Mouse (Mus musculus) hindbrain, embryonic 12.5 days (tissue): Measurements from ENCODE around the gene Mamld1. TPM values are rescaled to one million over a fixed set of nuclear protein-coding genes. Genes with fewer than 3 reads are reported as not detected.

Experiments
- ATAC-seq: fragments of 200-750 bp; cut with Nextera tagmentation; 2 replicates; pipeline ENCODE4 v1.8.0; 2017; ENCODE audit warnings: moderate TSS enrichment; ENCODE audit not compliant: low FRiP score
- H3K27ac ChIP-seq: fragments of 300-500 bp; sonication (generic); 2 replicates; pipeline ENCODE4 v1.5.1; 2016; ENCODE audit warnings: mild to moderate bottlenecking
- H3K27me3 ChIP-seq: fragments of 300-500 bp; sonication (generic); 2 replicates; pipeline ENCODE4 v1.6.1; 2016; ENCODE audit warnings: mild to moderate bottlenecking
- H3K36me3 ChIP-seq: fragments of 300-500 bp; sonication (generic); 2 replicates; pipeline ENCODE4 v1.6.1; 2016; ENCODE audit warnings: mild to moderate bottlenecking
- H3K4me1 ChIP-seq: fragments of 300-500 bp; sonication (generic); 2 replicates; pipeline ENCODE4 v1.6.1; 2016
- H3K4me2 ChIP-seq: fragments of 300-500 bp; sonication (generic); replicated peaks from 2 replicates; pipeline ENCODE4 v1.6.1; 2016; ENCODE audit warnings: mild to moderate bottlenecking
- H3K4me3 ChIP-seq: fragments of 300-500 bp; sonication (generic); 2 replicates; pipeline ENCODE4 v1.5.1; 2016; ENCODE audit warnings: mild to moderate bottlenecking
- H3K9ac ChIP-seq: fragments of 300-500 bp; sonication (generic); 2 replicates; pipeline ENCODE4 v1.6.1; 2016; ENCODE audit warnings: mild to moderate bottlenecking, moderate library complexity
- H3K9me3 ChIP-seq: fragments of 300-500 bp; sonication (generic); replicated peaks from 2 replicates; pipeline ENCODE4 v1.6.1; 2016; ENCODE audit warnings: mild to moderate bottlenecking
- WGBS: fragments of 180-500 bp; shearing (Covaris S2); methylation state at CpG from one replicate; pipeline ENCODE4 v1.1.7; 2016; 5-methylcytosine and 5-hydroxymethylcytosine counted together
- polyA plus RNA-seq: library from polyadenylated mRNA; unstranded; fragments of >200 nt; fragmentation: Nextera tagmentation; extraction: Ambion mirVana; gene quantifications from 2 replicates; pipeline ENCODE4 v1.2.1, GENCODE M21; 2016

Gene Mamld1
- polyA plus RNA-seq, 1 experiment from 2014 or later, result 3.2 TPM

DNA sequence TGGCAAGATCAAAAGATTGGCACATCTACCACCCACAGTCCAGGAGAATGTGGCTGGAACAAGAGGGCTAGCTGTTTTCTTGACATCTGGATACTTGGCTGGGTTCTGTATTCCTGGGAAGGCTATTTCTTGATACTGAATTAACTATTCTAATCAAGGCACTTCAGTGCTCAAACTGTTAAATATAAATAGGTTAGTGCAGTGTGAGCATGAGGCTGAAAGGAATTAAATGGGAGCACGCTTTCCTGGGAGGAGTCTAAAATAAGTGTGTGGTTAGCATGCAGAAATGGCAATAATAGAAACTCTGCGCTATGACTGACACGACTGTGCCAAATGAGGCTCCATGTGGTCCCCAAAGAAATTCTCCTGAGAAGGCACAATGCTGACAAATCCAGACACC, 131.5 kb downstream of the Mamld1 start:
- H3K4me3 ChIP-seq, result no peak overlapping the region
- H3K36me3 ChIP-seq, result no peaks in the 10 kb centered on the region
- H3K9me3 ChIP-seq, result no peaks in the 10 kb centered on the region
- no peak overlapping the region for H3K9ac ChIP-seq
- WGBS, result 83% methylated on average over 3 of the region's 3 CpGs
- H3K27me3 ChIP-seq, result no peaks in the 10 kb centered on the region
- H3K4me1 ChIP-seq, result no peaks in the 10 kb centered on the region
- no peak overlapping the region for H3K27ac ChIP-seq
- no peak for ATAC-seq
- H3K4me2 ChIP-seq, result no peak overlapping the region

DNA sequence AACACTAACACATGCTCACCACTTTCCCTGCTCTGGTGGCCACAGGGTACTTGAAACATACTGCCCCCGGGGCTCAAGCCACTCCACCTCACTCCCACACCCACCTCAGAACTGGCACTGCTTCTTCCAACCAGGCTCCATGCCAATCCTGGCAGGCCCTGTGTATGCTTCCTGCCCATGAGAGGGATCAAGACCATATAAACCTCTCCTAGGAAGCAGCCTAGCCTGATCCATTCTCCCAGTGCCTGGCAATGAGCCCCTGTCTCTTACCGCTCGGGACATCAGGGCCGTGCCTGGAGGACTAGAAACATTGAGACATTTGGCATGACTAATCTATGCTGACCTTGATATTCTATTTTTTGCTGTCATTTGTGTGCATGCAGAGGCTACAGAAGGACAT, 133.6 kb downstream of the Mamld1 start:
- 94% methylated on average over 4 of the region's 4 CpGs for WGBS
- no peak for ATAC-seq
- H3K4me3 ChIP-seq, result no peak overlapping the region
- no peak overlapping the region for H3K4me2 ChIP-seq
- no peak overlapping the region for H3K27ac ChIP-seq
- H3K27me3 ChIP-seq, result no peaks in the 10 kb centered on the region
- H3K4me1 ChIP-seq, result no peaks in the 10 kb centered on the region
- H3K9me3 ChIP-seq, result no peaks in the 10 kb centered on the region
- H3K36me3 ChIP-seq, result no peaks in the 10 kb centered on the region
- no peak overlapping the region for H3K9ac ChIP-seq

DNA sequence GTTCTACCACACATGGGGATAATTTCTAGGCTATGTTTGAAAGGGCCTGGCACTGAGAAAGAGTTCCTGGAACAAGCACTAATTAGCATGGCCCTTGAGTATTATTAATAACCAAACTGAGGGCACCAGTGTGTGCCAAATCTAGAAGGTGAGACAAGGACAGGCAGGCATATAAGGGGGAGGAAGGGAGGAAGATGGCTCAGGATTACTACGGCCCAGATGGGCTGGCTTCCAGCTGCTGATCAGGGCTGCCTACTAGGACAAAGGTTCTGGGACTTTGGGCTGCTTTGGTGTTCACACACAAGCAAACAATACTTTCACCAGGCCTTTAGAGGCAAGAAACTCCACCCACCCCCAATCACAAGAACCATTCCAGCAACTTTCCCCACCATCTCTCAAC, 136.3 kb downstream of the Mamld1 start:
- H3K4me2 ChIP-seq, result no peak overlapping the region
- H3K4me1 ChIP-seq, result no peaks in the 10 kb centered on the region
- WGBS, result 92% methylated on average over 1 of the region's 1 CpGs
- H3K36me3 ChIP-seq, result no peaks in the 10 kb centered on the region
- H3K9ac ChIP-seq, result no peak overlapping the region
- H3K9me3 ChIP-seq, result no peaks in the 10 kb centered on the region
- H3K27me3 ChIP-seq, result no peaks in the 10 kb centered on the region
- no peak for ATAC-seq
- H3K27ac ChIP-seq, result no peak overlapping the region
- H3K4me3 ChIP-seq, result no peak overlapping the region

DNA sequence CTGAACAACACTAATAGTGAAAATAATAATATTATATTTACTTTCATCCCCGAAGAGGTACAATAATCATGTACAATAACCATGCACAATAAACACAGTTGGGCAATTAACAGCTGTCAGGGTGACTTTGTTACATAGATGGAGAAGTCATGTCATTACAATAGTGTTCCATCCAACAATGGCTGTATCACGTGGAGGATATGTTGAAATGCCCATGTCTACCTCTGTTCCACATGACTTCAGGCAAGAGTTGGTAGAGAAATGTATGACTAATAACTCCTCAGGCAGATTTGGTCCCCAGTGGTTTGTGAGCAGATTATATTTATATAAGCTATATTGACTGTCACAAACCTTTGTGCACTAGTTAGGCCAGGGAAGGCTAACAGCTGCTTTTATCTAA, 154.7 kb downstream of the Mamld1 start:
- H3K4me3 ChIP-seq, result no peak overlapping the region
- H3K9ac ChIP-seq, result no peak overlapping the region
- no peaks in the 10 kb centered on the region for H3K9me3 ChIP-seq
- no peaks in the 10 kb centered on the region for H3K4me1 ChIP-seq
- no peaks in the 10 kb centered on the region for H3K36me3 ChIP-seq
- no peaks in the 10 kb centered on the region for H3K27me3 ChIP-seq
- no peak overlapping the region for H3K27ac ChIP-seq
- no peak overlapping the region for H3K4me2 ChIP-seq
- no peak for ATAC-seq
- WGBS, result 72% methylated on average over 2 of the region's 2 CpGs

Other genes with a start within 250 kb of the Mamld1 start
- gene Mtm1, start 160.5 kb downstream of the Mamld1 start, polyA plus RNA-seq, result 4.2 and 5.4 TPM in 2 replicates